Mouse (Mus musculus) limb, embryonic 11.5 days (tissue): ENCODE data around the gene Dtnb. TPM values are rescaled to one million over a fixed set of nuclear protein-coding genes. Genes with fewer than 3 reads are reported as not detected.

Source experiments
- microRNA-seq: library from miRNA; unstranded; fragments of <30 nt; microRNA quantifications from one replicate; pipeline ENCODE4, GENCODE M21; 2016
- polyA plus RNA-seq: library from polyadenylated mRNA; unstranded; fragments of >200 nt; fragmentation: Nextera tagmentation; extraction: Ambion mirVana; gene quantifications from 2 replicates; pipeline ENCODE4 v1.2.1, GENCODE M21; 2014

The Dtnb gene
- polyA plus RNA-seq, 1 experiment from 2014 or later = 41.1 TPM

Small RNAs within 50 kb of the gene (microRNA-seq; reads per million reads assigned to microRNA genes)
- gene Gm26050 = not detected

Other genes with a start within 250 kb of the Dtnb start
- gene Kif3c, start 207.2 kb upstream of the Dtnb start, polyA plus RNA-seq = 16.5 and 17.9 TPM in 2 replicates
- gene Asxl2, start 145.5 kb upstream of the Dtnb start, polyA plus RNA-seq = 18.0 and 19.0 TPM in 2 replicates
- 158 and 179 TPM in 2 replicates for gene Dnmt3a, start 233.6 kb downstream of the Dtnb start, polyA plus RNA-seq